Mouse (Mus musculus) hematopoietic stem cell, adult 5-6 weeks (primary cell): ENCODE data around the gene Inpp5e. TPM values are rescaled to one million over a fixed set of nuclear protein-coding genes. Genes with fewer than 3 reads are reported as not detected.

Source experiments
- ATAC-seq, 2 experiments: fragments of 125-278 bp in 1 of 2; replicated peaks in 1 of 2; 2 replicates each; pipeline ENCODE4 v1.8.0; 2016 to 2017; ENCODE audit warnings: inconsistent platforms in 2 of 2, mild to moderate bottlenecking in 2 of 2, moderate number of reproducible peaks in 2 of 2, low read depth in 1 of 2, moderate TSS enrichment in 1 of 2; ENCODE audit not compliant: low FRiP score in 2 of 2, poor library complexity in 2 of 2, severe bottlenecking in 2 of 2, insufficient read depth in 1 of 2, low TSS enrichment in 1 of 2
- total RNA-seq: library from RNA; stranded (forward); fragments of 172-1452, 232-1000 nt; gene quantifications from 2 replicates; pipeline ENCODE4 v1.2.3, GENCODE M21; 2017

Inpp5e gene
- total RNA-seq, 1 experiment from 2014 or later, result 11.7 TPM

- no peak for ATAC-seq
These were observed 26.0 kb upstream of the Inpp5e start for GRCm38 (mm10) chr2:26434791-26435572.

GRCm38 (mm10) chr2:26429851-26430250 lies 20.8 kb upstream of the Inpp5e start:
- ATAC-seq, result no peak

- ATAC-seq, result no peak
These were observed 15.5 kb upstream of the Inpp5e start for GRCm38 (mm10) chr2:26424541-26424940.

- ATAC-seq, result no peak; a peak in 1 of 4 replicates
These were observed 14.1 kb upstream of the Inpp5e start for GRCm38 (mm10) chr2:26423086-26423485.

GRCm38 (mm10) chr2:26421969-26422368 lies 13.0 kb upstream of the Inpp5e start:
- ATAC-seq, result no peak

GRCm38 (mm10) chr2:26418120-26418519 lies 9.1 kb upstream of the Inpp5e start:
- ATAC-seq, result no peak

GRCm38 (mm10) chr2:26417066-26417465 lies 8.1 kb upstream of the Inpp5e start:
- no peak for ATAC-seq

- ATAC-seq, result no peak
These were observed 2.0 kb upstream of the Inpp5e start for GRCm38 (mm10) chr2:26410931-26411411.

GRCm38 (mm10) chr2:26410091-26410490 lies 1.1 kb upstream of the Inpp5e start:
- no peak for ATAC-seq

GRCm38 (mm10) chr2:26409362-26409761 lies 359 bp upstream of the Inpp5e start:
- no peak for ATAC-seq

- no peak for ATAC-seq
These were observed 5.7 kb downstream of the Inpp5e start for GRCm38 (mm10) chr2:26403306-26403705.

- ATAC-seq, result no peak
These were observed 6.7 kb downstream of the Inpp5e start for GRCm38 (mm10) chr2:26402265-26402664.

- no peak for ATAC-seq
These were observed 8.0 kb downstream of the Inpp5e start for GRCm38 (mm10) chr2:26401023-26401422.

- ATAC-seq, result no peak
These were observed 8.7 kb downstream of the Inpp5e start for GRCm38 (mm10) chr2:26400296-26400695.

GRCm38 (mm10) chr2:26399647-26400046 lies 9.4 kb downstream of the Inpp5e start:
- no peak for ATAC-seq

- ATAC-seq, result no peak
These were observed 10.0 kb downstream of the Inpp5e start for GRCm38 (mm10) chr2:26398978-26399377.

GRCm38 (mm10) chr2:26391617-26392016 lies 17.4 kb downstream of the Inpp5e start:
- ATAC-seq, result no peak

- no peak for ATAC-seq
These were observed 18.0 kb downstream of the Inpp5e start for GRCm38 (mm10) chr2:26390954-26391353.

GRCm38 (mm10) chr2:26389154-26389690 lies 19.8 kb downstream of the Inpp5e start, which contains the start of the genes Entr1 and Pmpca:
Gene Entr1 (minus strand): TSS chr2:26389316.
Gene Pmpca (plus strand): TSS chr2:26389339.
- ATAC-seq, result peak; percentile 40 to 81; a peak in 3 of 4 replicates
